Mouse (Mus musculus) forebrain, embryonic 16.5 days (tissue): ENCODE measurements around the gene Lbhd2. TPM values are rescaled to one million over a fixed set of nuclear protein-coding genes. Genes with fewer than 3 reads are reported as not detected.

ENCODE experiments used
- ATAC-seq: fragments of 200-750 bp; cut with Nextera tagmentation; 2 replicates; pipeline ENCODE4 v1.8.0; 2017; ENCODE audit warnings: mild to moderate bottlenecking, moderate library complexity
- H3K27ac ChIP-seq: fragments of 300-500 bp; sonication (generic); 2 replicates; pipeline ENCODE4 v1.5.1; 2014; ENCODE audit warnings: low read length, control low read depth
- H3K27me3 ChIP-seq: fragments of 300-500 bp; sonication (generic); replicated peaks from 2 replicates; pipeline ENCODE4 v1.6.1; 2014; ENCODE audit warnings: low read length; ENCODE audit not compliant: control insufficient read depth, insufficient read depth
- H3K36me3 ChIP-seq: fragments of 300-500 bp; sonication (generic); 2 replicates; pipeline ENCODE4 v1.6.1; 2014; ENCODE audit not compliant: control insufficient read depth, insufficient read depth
- H3K4me1 ChIP-seq: fragments of 300-500 bp; sonication (generic); replicated peaks from 2 replicates; pipeline ENCODE4 v1.6.1; 2014; ENCODE audit warnings: low read length; ENCODE audit not compliant: control insufficient read depth, insufficient read depth
- H3K4me2 ChIP-seq: fragments of 300-500 bp; sonication (generic); 2 replicates; pipeline ENCODE4 v1.6.1; 2014; ENCODE audit warnings: mild to moderate bottlenecking, low read length, control low read depth
- H3K4me3 ChIP-seq: fragments of 300-500 bp; sonication (generic); replicated peaks from 2 replicates; pipeline ENCODE4 v1.5.1; 2014; ENCODE audit warnings: mild to moderate bottlenecking, low read length, control low read depth
- H3K9ac ChIP-seq: fragments of 300-500 bp; sonication (generic); replicated peaks from 2 replicates; pipeline ENCODE4 v1.6.1; 2014; ENCODE audit warnings: low read depth, low read length, control low read depth
- H3K9me3 ChIP-seq: fragments of 300-500 bp; sonication (generic); 2 replicates; pipeline ENCODE4 v1.6.1; 2016; ENCODE audit warnings: low read length; ENCODE audit not compliant: control insufficient read depth
- WGBS: fragments of 180-500 bp; shearing (Covaris S2); extraction: QIAGEN DNeasy Blood & Tissue Kit; methylation state at CpG from one replicate; pipeline ENCODE4 v1.1.7; 2014; 5-methylcytosine and 5-hydroxymethylcytosine counted together
- polyA plus RNA-seq: library from polyadenylated mRNA; unstranded; fragments of >200 nt; fragmentation: Nextera tagmentation; extraction: Ambion mirVana; gene quantifications from 2 replicates; pipeline ENCODE4 v1.2.1, GENCODE M21; 2015

The Lbhd2 gene
- polyA plus RNA-seq, 1 experiment from 2014 or later = 4.5 TPM

DNA sequence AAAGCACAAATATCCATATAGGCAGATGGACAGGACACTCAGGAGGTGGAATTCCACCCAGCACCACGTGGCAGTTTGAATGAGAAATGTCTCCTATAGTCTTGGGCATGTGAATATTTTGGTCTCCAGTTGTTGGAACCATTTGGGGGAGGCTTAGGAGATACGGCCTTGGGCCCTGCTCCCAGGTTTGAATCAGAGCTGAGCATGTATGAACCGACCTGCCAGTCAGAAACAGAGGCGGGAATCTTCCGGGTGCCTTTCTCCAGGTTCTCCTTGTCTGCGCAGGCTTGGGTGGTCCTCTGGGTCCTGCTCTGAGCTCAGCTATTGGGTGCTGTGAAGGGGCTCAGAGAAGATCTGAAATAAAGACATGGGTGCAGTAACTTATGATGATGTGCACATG lies 12.6 kb upstream of the Lbhd2 start:
- Histone ChIP-seq H3K9me3 (no peaks in the 10 kb centered on the region), H3K4me3 (no peak overlapping the region), H3K36me3 (no peaks in the 10 kb centered on the region), H3K27ac (no peak overlapping the region), H3K4me2 (no peak overlapping the region), H3K27me3 (no peaks in the 10 kb centered on the region), H3K9ac (no peak overlapping the region), H3K4me1 (no peaks in the 10 kb centered on the region)
- no peak for ATAC-seq
- 89% methylated on average over 6 of the region's 6 CpGs for WGBS

DNA sequence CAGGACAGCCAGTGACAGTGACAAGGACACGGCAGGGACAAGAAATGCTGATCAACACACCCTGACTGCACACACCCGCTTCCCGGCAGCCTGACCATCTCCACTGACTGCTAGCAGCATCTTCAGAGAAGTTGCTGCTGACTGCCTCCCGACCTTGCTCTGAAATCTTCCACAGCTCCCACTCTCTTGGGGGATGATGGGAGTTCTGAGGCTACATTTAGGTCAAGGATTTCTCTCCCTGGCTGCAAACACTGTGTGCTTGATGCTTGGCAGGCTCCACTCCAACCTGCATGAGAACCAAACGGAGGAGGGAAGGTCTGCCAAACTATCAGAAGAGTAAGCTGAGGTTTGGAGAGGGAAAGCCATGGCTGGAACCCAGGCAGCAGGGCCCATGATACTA lies 9.6 kb upstream of the Lbhd2 start:
- no peaks in the 10 kb centered on the region for H3K36me3 ChIP-seq
- H3K9ac ChIP-seq = no peak overlapping the region
- no peaks in the 10 kb centered on the region for H3K27me3 ChIP-seq
- H3K27ac ChIP-seq = no peak overlapping the region
- H3K9me3 ChIP-seq = no peaks in the 10 kb centered on the region
- H3K4me1 ChIP-seq = no peaks in the 10 kb centered on the region
- no peak overlapping the region for H3K4me3 ChIP-seq
- 69% methylated on average over 5 of the region's 5 CpGs for WGBS
- ATAC-seq = no peak
- H3K4me2 ChIP-seq = no peak overlapping the region

DNA sequence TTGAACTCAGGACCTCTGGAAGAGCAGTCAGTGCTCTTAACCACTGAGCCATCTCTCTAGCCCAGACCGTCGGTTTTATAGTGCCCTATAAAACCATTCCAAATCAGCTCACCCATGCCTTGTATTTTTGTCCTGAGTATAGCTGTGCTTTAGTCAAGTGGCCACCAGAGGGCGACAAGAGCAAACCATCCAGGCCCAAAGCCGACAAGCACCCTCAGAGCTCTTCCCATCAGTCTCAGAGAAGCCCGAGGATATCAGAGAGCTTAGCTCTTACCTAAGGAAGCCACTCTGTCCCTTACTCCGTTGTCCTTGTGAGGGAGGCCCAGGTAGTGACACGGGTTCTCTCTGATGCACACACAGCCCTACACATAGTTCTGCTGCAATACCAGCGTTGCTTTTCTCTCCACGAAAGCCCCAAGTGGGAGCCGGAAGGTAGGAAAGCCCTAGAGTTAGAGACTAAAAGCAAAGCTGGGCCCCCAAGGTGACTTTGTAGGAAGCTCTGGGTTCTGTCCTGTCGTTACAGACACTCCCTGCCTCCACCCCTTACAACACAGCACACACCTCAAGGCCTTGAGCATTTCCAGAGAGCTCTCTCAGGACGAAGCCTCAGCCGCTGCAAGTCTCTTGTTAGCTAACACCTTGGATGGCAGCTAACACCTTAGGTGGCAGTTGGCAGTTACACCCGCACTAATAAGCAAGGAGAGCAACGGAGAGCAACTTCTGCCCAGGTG lies 5.0 kb upstream of the Lbhd2 start:
- Histone ChIP-seq H3K27ac (no peak overlapping the region), H3K4me1 (no peaks in the 10 kb centered on the region), H3K9ac (no peak overlapping the region), H3K27me3 (peaks cover 5% of the 10 kb centered on the region; the same call in 1 of the 2 replicates), H3K4me2 (no peak overlapping the region), H3K4me3 (no peak overlapping the region), H3K9me3 (no peaks in the 10 kb centered on the region), H3K36me3 (no peaks in the 10 kb centered on the region)
- ATAC-seq = peak; percentile 62; the same call in 1 of the 2 replicates
- WGBS = 22% methylated on average over 15 of the region's 15 CpGs

DNA sequence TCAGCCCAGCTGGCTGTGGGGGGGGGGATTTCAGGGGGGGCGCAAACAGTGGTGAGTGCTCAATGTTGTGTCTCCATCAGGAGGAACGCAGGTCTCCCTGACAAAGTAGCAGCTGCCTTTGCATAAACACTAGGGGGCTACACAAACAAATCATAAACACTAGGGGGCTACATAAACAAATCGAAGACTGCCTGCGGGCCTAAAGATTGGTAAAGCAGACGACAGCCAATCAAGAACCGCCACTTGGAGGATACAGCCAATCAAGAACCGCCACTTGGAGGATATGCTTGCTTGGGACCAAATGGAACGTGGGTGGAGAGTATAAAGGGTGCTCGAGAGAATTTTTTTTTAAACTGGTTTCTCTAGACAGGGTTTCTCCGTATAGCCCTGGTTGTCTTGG lies 1.7 kb upstream of the Lbhd2 start:
- Histone ChIP-seq H3K4me1 (peaks cover 8% of the 10 kb centered on the region), H3K4me2 (no peak overlapping the region), H3K9ac (no peak overlapping the region), H3K4me3 (no peak overlapping the region), H3K27ac (no peak overlapping the region), H3K9me3 (no peaks in the 10 kb centered on the region), H3K27me3 (peaks cover 5% of the 10 kb centered on the region; the same call in 1 of the 2 replicates), H3K36me3 (no peaks in the 10 kb centered on the region)
- WGBS = 68% methylated on average over 10 of the region's 10 CpGs
- ATAC-seq = no peak

DNA sequence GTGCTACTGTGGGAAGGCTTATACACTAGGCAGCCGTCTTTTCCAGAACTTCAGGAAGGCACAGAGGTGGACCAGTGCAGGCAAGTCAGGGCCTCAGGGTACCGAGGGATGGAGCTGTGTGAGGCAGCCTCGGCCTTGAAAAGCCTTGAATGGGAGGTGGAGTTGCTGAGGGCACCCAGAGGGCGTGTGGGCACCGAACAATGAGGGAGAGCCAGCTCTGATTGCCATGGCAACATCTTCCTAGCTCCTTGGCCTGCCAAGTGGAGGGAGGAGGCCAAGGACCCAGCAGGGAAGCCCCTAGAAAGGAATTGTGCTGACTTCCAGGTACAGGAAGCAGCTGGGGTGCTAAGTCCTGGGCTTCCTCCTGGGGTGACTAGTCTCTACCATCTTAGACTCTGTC lies 3.0 kb downstream of the Lbhd2 start:
- 8% methylated on average over 5 of the region's 5 CpGs for WGBS
- ATAC-seq = peak; percentile 61
- no peaks in the 10 kb centered on the region for H3K9me3 ChIP-seq
- H3K36me3 ChIP-seq = no peaks in the 10 kb centered on the region
- peaks cover 5% of the 10 kb centered on the region; the same call in 1 of the 2 replicates for H3K27me3 ChIP-seq
- no peak overlapping the region for H3K27ac ChIP-seq
- no peak overlapping the region for H3K4me3 ChIP-seq
- H3K4me1 ChIP-seq = peaks cover 18% of the 10 kb centered on the region
- H3K9ac ChIP-seq = no peak overlapping the region
- no peak overlapping the region for H3K4me2 ChIP-seq

DNA sequence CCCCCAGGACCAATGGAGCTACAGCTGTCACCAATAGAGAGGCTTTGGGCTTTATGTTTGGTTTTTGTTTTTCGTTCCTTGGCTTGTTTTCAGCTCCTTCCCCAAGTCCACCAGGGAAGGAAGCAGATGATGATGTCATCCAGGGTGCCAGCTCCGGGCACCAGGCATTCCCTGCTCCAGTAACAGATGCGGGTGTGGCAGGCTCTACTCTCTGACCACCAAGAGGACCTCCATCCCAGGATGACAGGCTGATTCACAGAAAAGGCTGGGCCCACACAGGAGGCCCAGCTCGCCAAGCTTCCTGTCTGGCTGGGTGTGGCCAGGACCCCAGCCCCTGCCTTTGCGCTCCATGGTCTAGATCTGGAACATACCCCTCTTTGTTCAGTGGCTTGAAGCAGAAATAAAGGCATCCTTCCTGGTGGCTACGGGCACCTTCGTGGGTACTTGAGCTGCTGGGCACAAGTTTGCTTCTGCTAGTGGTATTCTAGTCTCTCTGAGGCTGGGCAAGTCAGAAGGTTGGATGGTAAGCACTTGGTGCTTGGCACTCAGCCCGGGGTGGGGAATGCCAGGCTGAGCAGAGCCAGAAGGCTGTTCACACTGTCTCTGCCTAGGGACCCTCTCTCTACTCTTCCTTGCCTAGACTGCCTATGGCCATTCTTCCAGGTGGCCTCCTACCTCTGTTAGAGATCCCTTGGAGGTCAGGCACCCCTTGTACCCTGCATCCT lies 5.2 kb downstream of the Lbhd2 start:
- Histone ChIP-seq H3K27ac (no peak overlapping the region), H3K9me3 (no peaks in the 10 kb centered on the region), H3K4me1 (peaks cover 22% of the 10 kb centered on the region), H3K36me3 (no peaks in the 10 kb centered on the region), H3K27me3 (no peaks in the 10 kb centered on the region), H3K9ac (no peak overlapping the region), H3K4me2 (no peak overlapping the region), H3K4me3 (no peak overlapping the region)
- WGBS = 72% methylated on average over 8 of the region's 8 CpGs
- no peak for ATAC-seq

DNA sequence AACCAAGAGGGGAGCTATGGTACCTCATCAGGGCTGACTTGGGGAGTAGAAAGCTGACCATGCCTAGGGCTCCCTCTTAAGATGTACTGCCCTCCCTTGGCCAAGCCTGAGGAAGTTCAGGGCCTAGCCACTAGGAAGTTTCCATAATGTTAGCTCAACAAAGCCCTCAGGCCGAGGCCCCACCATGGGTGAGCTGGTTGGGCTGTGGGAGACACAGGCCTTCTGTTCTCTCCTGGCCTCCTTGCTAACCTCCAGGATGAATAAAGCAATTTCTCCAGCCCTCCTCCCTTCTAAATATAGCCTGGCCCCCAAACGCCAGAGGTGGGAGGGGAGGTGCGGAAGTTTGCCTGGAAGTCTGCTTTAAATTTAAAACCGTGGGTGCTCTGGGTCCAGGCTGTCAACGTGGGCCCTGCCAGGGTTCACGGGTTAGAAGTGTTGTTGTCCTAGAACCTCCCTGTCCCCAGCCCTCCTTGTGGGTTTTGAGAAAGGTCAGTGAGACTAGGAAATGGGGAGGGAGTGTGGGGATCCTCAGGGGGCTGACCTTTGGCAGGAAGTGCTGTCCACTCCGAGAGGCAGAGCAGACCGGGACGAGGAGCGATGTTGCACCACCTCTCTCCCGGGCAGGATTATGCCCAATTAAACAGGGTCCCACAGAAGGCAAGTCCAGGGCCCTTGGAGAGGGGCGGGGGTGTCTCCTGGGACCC lies 6.1 kb downstream of the Lbhd2 start:
- Histone ChIP-seq H3K36me3 (no peaks in the 10 kb centered on the region), H3K27ac (no peak overlapping the region), H3K4me2 (peak overlapping the region; percentile 55), H3K27me3 (no peaks in the 10 kb centered on the region), H3K9ac (peak overlapping the region; percentile 51), H3K9me3 (no peaks in the 10 kb centered on the region), H3K4me1 (peaks cover 28% of the 10 kb centered on the region), H3K4me3 (peak overlapping the region; percentile 39)
- 25% methylated on average over 12 of the region's 12 CpGs for WGBS
- no peak for ATAC-seq

DNA sequence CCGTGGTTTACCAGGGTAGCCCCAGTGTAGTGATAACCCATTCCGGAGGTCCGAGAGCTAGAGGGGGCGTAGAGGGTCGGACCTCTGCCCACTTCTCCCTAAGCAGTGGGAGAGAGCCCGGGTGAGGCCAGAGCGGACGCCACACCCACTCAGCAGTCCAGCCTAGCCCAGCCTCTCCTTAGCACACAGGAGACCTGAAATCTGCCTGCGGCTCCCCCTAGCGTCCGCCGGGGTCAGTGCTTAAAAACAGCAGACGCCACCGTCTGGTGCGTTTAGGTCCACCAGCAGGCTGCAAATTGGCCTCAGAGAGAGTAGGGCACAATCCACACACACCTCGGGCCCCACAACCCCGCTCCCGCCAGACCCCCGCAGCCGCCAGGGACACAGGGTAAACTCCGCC lies 6.7 kb downstream of the Lbhd2 start:
- Histone ChIP-seq H3K4me2 (peak overlapping the region; percentile 55), H3K4me3 (peak overlapping the region; percentile 39), H3K4me1 (peaks cover 28% of the 10 kb centered on the region), H3K36me3 (no peaks in the 10 kb centered on the region), H3K9me3 (no peaks in the 10 kb centered on the region), H3K9ac (peak overlapping the region; percentile 51), H3K27ac (no peak overlapping the region), H3K27me3 (no peaks in the 10 kb centered on the region)
- peak; percentile 80 for ATAC-seq
- under 1% methylated on average over 21 of the region's 21 CpGs for WGBS
